In the genomic region with DNA sequence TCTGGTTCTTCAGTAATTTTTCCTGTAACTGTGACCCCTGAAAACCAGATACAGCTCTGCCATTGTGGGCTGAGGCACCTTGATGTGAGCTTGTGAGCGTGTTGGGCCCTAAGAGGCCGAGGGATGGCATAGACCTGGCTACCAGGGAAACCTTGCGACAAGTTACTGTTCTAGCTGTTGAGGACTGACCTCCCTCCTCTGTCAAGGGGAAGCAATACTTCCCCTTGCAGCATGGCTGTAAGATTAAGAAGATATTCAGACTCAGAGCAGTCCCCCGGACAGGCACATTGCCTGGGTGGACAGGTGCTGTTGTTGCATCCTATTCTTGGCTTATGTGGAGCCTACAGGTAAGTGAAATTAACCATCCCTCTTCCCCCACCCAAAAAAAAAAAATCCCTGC, we compare ENCODE assay signal across 29 mouse cellular contexts. TPM values are rescaled to one million over a fixed set of nuclear protein-coding genes. Genes with fewer than 3 reads are reported as not detected.
"Had no signal": no experiment of that assay in that cellular context is flagged by ENCODE, and none has a peak within 500 bp of the region (broad histone marks: within the 10 kb centered on the region; RNA-seq: fewer than 3 reads in every experiment).

No protein-coding gene starts in this region.

- H3K27ac ChIP-seq: limb, embryonic 12.5 days; limb, embryonic 15.5 days; liver, embryonic 14.5 days; midbrain, embryonic 10.5 days; midbrain, embryonic 13.5 days; neural tube, embryonic 13.5 days had no signal

- DNase-seq: kidney, adult 18-20 months; kidney, adult 9 months; kidney, postnatal 14 days; kidney, postnatal 4 days; left cerebral cortex, postnatal 4 days; liver, postnatal 0 days; lung, postnatal 10 days; lung, postnatal 36 days; right cerebral cortex, postnatal 25 days; spleen, adult 18-20 months; thymus, adult 18-20 months; thymus, postnatal 4 days had no signal

- H3K9ac ChIP-seq: limb, embryonic 12.5 days; limb, embryonic 15.5 days; liver, embryonic 14.5 days; liver, postnatal 0 days; lung, embryonic 15.5 days; midbrain, embryonic 13.5 days; neural tube, embryonic 13.5 days had no signal

- H3K4me1 ChIP-seq: limb, embryonic 12.5 days; limb, embryonic 15.5 days; megakaryocyte, embryonic 14.5 days had no signal

- H3K4me2 ChIP-seq: limb, embryonic 12.5 days; limb, embryonic 15.5 days; liver, embryonic 11.5 days; lung, embryonic 15.5 days; midbrain, embryonic 13.5 days; neural tube, embryonic 13.5 days had no signal

- H3K4me3 ChIP-seq: limb, embryonic 12.5 days; limb, embryonic 15.5 days; lung, embryonic 15.5 days; megakaryocyte, embryonic 14.5 days; midbrain, embryonic 10.5 days; midbrain, embryonic 13.5 days; myocyte; neural tube, embryonic 13.5 days had no signal

- H3K27me3 ChIP-seq: limb, embryonic 12.5 days; limb, embryonic 15.5 days; lung, embryonic 15.5 days; midbrain, embryonic 13.5 days; neural tube, embryonic 13.5 days had no signal

- H3K36me3 ChIP-seq: limb, embryonic 12.5 days; limb, embryonic 15.5 days; lung, embryonic 15.5 days; midbrain, embryonic 10.5 days; midbrain, embryonic 13.5 days; neural tube, embryonic 13.5 days had no signal

- H3K9me3 ChIP-seq: limb, embryonic 12.5 days; limb, embryonic 15.5 days; lung, embryonic 15.5 days; midbrain, embryonic 10.5 days; neural tube, embryonic 13.5 days had no signal

- ATAC-seq: liver, postnatal 0 days; midbrain, embryonic 13.5 days; midbrain, embryonic 16.5 days had no signal

RNA-seq across cellular contexts. Expression of gene Scp2d1, which starts 51.6 kb away (rescaled TPM):
- total RNA-seq: layer of hippocampus, adult 18-20 months; left cerebral cortex, adult 8-10 months; left cerebral cortex, postnatal 14 days; left cerebral cortex, postnatal 4 days; monocyte, adult 5-6 weeks; neutrophil, adult 5-6 weeks had no signal
- polyA plus RNA-seq: kidney, embryonic 16.5 days; limb, embryonic 12.5 days; limb, embryonic 15.5 days; liver, embryonic 11.5 days; liver, embryonic 14.5 days; liver, postnatal 0 days; lung, embryonic 15.5 days; midbrain, embryonic 10.5 days; midbrain, embryonic 13.5 days; midbrain, embryonic 16.5 days; myocyte; neural tube, embryonic 13.5 days had no signal
